Mouse (Mus musculus) forebrain, postnatal 0 days (tissue): ENCODE results near the gene CN725425. TPM values are rescaled to one million over a fixed set of nuclear protein-coding genes. Genes with fewer than 3 reads are reported as not detected.
A peak's percentile ranks its signal among the peaks of the same experiment; 100 is the strongest.

Source experiments
- ATAC-seq: fragments of 200-750 bp; cut with Nextera tagmentation; 2 replicates; pipeline ENCODE4 v1.8.0; 2017; ENCODE audit warnings: mild to moderate bottlenecking, moderate library complexity
- DNase-seq: peaks from one replicate; pipeline ENCODE4 v3.0.0-alpha.2; 2015
- H3K27ac ChIP-seq: fragments of 300-500 bp; sonication (generic); 2 replicates; pipeline ENCODE4 v1.5.1; 2014; ENCODE audit warnings: low read depth, mild to moderate bottlenecking, antibody characterized with exemption, low read length, moderate library complexity, mixed read lengths
- H3K27me3 ChIP-seq: fragments of 300-500 bp; sonication (generic); 2 replicates; pipeline ENCODE4 v1.6.1; 2014; ENCODE audit warnings: mild to moderate bottlenecking, low read length, mixed read lengths; ENCODE audit not compliant: insufficient read depth
- H3K36me3 ChIP-seq: fragments of 300-500 bp; sonication (generic); 2 replicates; pipeline ENCODE4 v1.6.1; 2014; ENCODE audit warnings: mild to moderate bottlenecking, moderate library complexity; ENCODE audit not compliant: insufficient read depth
- H3K4me1 ChIP-seq: fragments of 300-500 bp; sonication (generic); 2 replicates; pipeline ENCODE4 v1.6.1; 2014; ENCODE audit warnings: antibody characterized with exemption; ENCODE audit not compliant: insufficient read depth
- H3K4me2 ChIP-seq: fragments of 300-500 bp; sonication (generic); 2 replicates; pipeline ENCODE4 v1.6.1; 2014; ENCODE audit warnings: low read depth, mild to moderate bottlenecking, moderate library complexity
- H3K4me3 ChIP-seq: fragments of 300-500 bp; sonication (generic); 2 replicates; pipeline ENCODE4 v1.5.1; 2014; ENCODE audit warnings: low read depth, low read length, mixed read lengths
- H3K9ac ChIP-seq: fragments of 300-500 bp; sonication (generic); 2 replicates; pipeline ENCODE4 v1.6.1; 2014; ENCODE audit warnings: mild to moderate bottlenecking
- H3K9me3 ChIP-seq: fragments of 300-500 bp; sonication (generic); 2 replicates; pipeline ENCODE4 v1.6.1; 2016; ENCODE audit warnings: low read length
- CTCF ChIP-seq: sonication (generic); IDR thresholded peaks from 2 replicates; pipeline ENCODE4 v1.5.1; 2016; ENCODE audit warnings: antibody characterized with exemption, control low read depth, low read depth
- WGBS: fragments of 180-500 bp; shearing (Covaris S2); extraction: QIAGEN DNeasy Blood & Tissue Kit; methylation state at CpG from one replicate; pipeline ENCODE4 v1.1.7; 2014; 5-methylcytosine and 5-hydroxymethylcytosine counted together
- polyA plus RNA-seq: library from polyadenylated mRNA; unstranded; fragments of >200 nt; fragmentation: Nextera tagmentation; extraction: Ambion mirVana; gene quantifications from 2 replicates; pipeline ENCODE4 v1.2.1, GENCODE M21; 2015
- total RNA-seq: library from RNA; depleted of rRNA; stranded (reverse); fragments of >200 nt; gene quantifications from 2 replicates; pipeline ENCODE4 v1.2.3, GENCODE M21; 2014

Gene CN725425
- total and polyA plus RNA-seq, 2 experiments from 2014 or later = 0.12 TPM; not detected in 1

DNA sequence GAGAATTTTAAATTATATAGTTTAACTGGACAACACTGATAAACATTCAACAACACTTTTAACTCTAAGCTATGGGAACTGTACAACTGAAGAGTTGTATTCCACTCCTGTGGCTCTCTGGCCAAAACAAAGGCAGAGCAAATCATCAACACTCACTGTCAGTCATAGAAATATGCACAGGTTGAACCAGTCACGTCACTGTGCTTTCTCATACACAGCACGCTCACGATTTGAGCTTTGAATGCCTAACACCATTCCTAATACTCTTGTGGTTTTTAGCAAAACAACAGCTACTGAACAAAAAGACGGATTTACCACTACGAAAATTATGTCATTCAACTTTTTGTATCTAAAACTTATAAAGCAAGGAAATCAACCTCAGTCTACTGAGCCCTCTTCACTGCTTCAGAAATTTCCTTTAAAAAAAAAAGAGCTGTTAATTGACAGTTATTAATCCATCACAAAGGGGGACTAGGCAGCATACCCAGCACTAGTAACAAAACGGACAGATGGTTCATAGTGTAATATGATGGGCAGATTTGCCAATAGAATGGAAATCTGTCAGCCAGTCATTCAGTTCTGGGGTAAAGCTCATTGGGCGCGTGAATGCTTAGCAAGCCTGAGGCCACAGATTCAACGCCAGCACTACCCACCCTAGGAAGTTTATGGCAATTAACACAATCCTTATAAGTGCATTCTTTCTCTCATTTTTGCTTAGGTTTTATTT lies 28.5 kb upstream of the CN725425 start:
- ATAC-seq = peak; percentile 47; the same call in 1 of the 2 replicates
- no peaks in the 10 kb centered on the region for H3K36me3 ChIP-seq
- no peaks in the 10 kb centered on the region for H3K27me3 ChIP-seq
- no peak overlapping the region for H3K4me2 ChIP-seq
- peak; percentile 29 for DNase-seq
- H3K9me3 ChIP-seq = no peaks in the 10 kb centered on the region
- no peak overlapping the region for H3K9ac ChIP-seq
- no peak overlapping the region for H3K27ac ChIP-seq
- WGBS = 37% methylated on average over 9 of the region's 9 CpGs
- H3K4me3 ChIP-seq = no peak overlapping the region
- no peak for TF ChIP-seq CTCF
- no peaks in the 10 kb centered on the region for H3K4me1 ChIP-seq

GRCm38 (mm10) chr15:91171332-91171731 lies 28.0 kb upstream of the CN725425 start:
- no peaks in the 10 kb centered on the region for H3K4me1 ChIP-seq
- no peaks in the 10 kb centered on the region for H3K36me3 ChIP-seq
- H3K27ac ChIP-seq = no peak overlapping the region
- no peak for DNase-seq
- 68% methylated on average over 4 of the region's 4 CpGs for WGBS
- H3K4me2 ChIP-seq = no peak overlapping the region
- H3K9me3 ChIP-seq = no peaks in the 10 kb centered on the region
- no peaks in the 10 kb centered on the region for H3K27me3 ChIP-seq
- no peak for ATAC-seq
- no peak overlapping the region for H3K4me3 ChIP-seq
- no peak overlapping the region for H3K9ac ChIP-seq
- TF ChIP-seq CTCF = no peak

GRCm38 (mm10) chr15:91172193-91172592 lies 27.1 kb upstream of the CN725425 start:
- ATAC-seq (no peak), DNase-seq (no peak)
- Histone ChIP-seq H3K4me1 (no peaks in the 10 kb centered on the region), H3K27me3 (no peaks in the 10 kb centered on the region), H3K9me3 (no peaks in the 10 kb centered on the region), H3K27ac (no peak overlapping the region), H3K9ac (no peak overlapping the region), H3K36me3 (no peaks in the 10 kb centered on the region), H3K4me3 (no peak overlapping the region), H3K4me2 (no peak overlapping the region)
- 30% methylated on average over 4 of the region's 4 CpGs for WGBS
- TF ChIP-seq CTCF = no peak

- H3K9me3 ChIP-seq = no peaks in the 10 kb centered on the region
- no peak overlapping the region for H3K27ac ChIP-seq
- H3K27me3 ChIP-seq = no peaks in the 10 kb centered on the region
- H3K4me1 ChIP-seq = no peaks in the 10 kb centered on the region
- TF ChIP-seq CTCF = no peak
- no peak for DNase-seq
- no peak overlapping the region for H3K4me3 ChIP-seq
- H3K4me2 ChIP-seq = no peak overlapping the region
- ATAC-seq = no peak
- no peaks in the 10 kb centered on the region for H3K36me3 ChIP-seq
- no peak overlapping the region for H3K9ac ChIP-seq
- 87% methylated on average over 9 of the region's 9 CpGs for WGBS
These were observed 20.5 kb upstream of the CN725425 start for GRCm38 (mm10) chr15:91178656-91179314.

DNA sequence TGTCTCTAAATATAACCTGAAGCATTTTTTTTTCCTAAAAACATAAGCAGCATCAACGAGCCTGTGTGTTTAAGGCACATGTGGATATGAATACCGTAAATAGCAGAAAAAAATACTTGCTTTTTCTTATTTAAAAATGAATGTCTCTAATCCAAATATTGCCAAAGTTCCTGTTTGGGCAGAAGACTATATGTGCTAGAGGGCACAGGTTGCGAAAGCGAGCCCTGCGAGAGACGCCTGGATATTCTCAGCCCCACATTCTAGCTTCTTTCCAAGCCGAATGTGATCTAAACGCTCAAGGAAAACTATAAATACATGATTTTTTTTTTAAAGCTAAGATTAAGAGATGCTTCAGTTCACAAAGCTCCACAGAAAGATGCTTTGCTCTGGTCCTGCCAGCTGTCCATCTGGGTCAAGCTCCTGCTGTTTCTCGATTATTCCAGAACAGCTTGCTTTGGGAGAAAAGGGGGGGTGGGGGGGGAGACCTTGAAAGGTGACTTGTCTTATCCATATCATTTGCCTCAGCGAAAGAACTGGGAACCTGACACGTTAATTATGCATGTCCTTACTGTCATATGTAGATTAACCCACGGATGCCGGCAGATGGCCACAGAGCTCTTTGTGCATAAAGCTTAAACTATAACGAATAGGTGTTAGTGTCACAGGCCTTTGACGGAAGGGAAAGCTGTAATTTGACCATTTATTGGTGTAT lies 19.2 kb upstream of the CN725425 start:
- ATAC-seq = no peak
- Histone ChIP-seq H3K9ac (no peak overlapping the region), H3K4me2 (no peak overlapping the region), H3K27me3 (no peaks in the 10 kb centered on the region), H3K36me3 (no peaks in the 10 kb centered on the region), H3K27ac (no peak overlapping the region), H3K4me3 (no peak overlapping the region), H3K4me1 (no peaks in the 10 kb centered on the region), H3K9me3 (no peaks in the 10 kb centered on the region)
- no peak for TF ChIP-seq CTCF
- DNase-seq = no peak
- WGBS = 49% methylated on average over 15 of the region's 15 CpGs

GRCm38 (mm10) chr15:91186358-91186757 lies 12.9 kb upstream of the CN725425 start:
- Histone ChIP-seq H3K4me2 (no peak overlapping the region), H3K27me3 (no peaks in the 10 kb centered on the region), H3K9me3 (no peaks in the 10 kb centered on the region), H3K4me1 (peaks cover 14% of the 10 kb centered on the region; the same call in 1 of the 2 replicates), H3K4me3 (no peak overlapping the region), H3K27ac (no peak overlapping the region), H3K36me3 (no peaks in the 10 kb centered on the region), H3K9ac (no peak overlapping the region)
- WGBS = 77% methylated on average over 6 of the region's 6 CpGs
- no peak for ATAC-seq
- TF ChIP-seq CTCF = no peak
- no peak for DNase-seq

DNA sequence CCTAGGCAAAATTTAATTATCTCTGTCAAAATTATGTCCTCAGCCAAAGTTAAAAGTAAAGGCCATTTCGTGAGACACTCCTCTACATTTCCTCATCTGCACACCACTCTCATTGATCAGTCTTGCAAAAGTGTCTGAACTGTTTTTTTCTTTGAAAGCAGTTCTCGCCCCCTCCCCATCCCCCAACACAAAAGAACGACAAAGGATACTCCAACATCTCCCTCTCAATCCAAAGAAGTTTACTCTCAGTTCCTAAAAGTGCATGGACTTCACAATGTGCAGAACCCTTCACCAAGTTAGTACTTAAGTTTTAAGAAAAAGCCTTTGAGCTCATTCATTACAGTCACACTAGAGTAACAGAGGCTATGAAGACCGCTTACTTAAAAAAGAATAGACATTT lies 9.3 kb upstream of the CN725425 start:
- DNase-seq (no peak), ATAC-seq (no peak)
- WGBS = 4% methylated on average over 4 of the region's 4 CpGs
- peak overlapping the region; percentile 70 for H3K4me2 ChIP-seq
- no peak for TF ChIP-seq CTCF
- H3K27ac ChIP-seq = no peak overlapping the region
- H3K9ac ChIP-seq = peak overlapping the region; percentile 59
- H3K36me3 ChIP-seq = no peaks in the 10 kb centered on the region
- H3K4me3 ChIP-seq = peak overlapping the region; percentile 49
- H3K9me3 ChIP-seq = no peaks in the 10 kb centered on the region
- H3K4me1 ChIP-seq = peaks cover 14% of the 10 kb centered on the region; the same call in 1 of the 2 replicates
- H3K27me3 ChIP-seq = no peaks in the 10 kb centered on the region
